Mouse (Mus musculus) myocyte (in vitro differentiated cells): Measurements from ENCODE around the gene Lrrc29. TPM values are rescaled to one million over a fixed set of nuclear protein-coding genes. Genes with fewer than 3 reads are reported as not detected.
A peak's percentile ranks its signal among the peaks of the same experiment; 100 is the strongest.

Experiments used
- H3K27me3 ChIP-seq: one replicate; pipeline ENCODE4 v1.6.1; 2011; ENCODE audit not compliant: control insufficient read depth, insufficient read depth, insufficient read length
- H3K36me3 ChIP-seq: one replicate; pipeline ENCODE4 v1.6.1; 2011; ENCODE audit not compliant: control insufficient read depth, insufficient read depth
- H3K4me2 ChIP-seq: one replicate; pipeline ENCODE4 v1.6.1; 2011; ENCODE audit warnings: low read depth, control low read depth
- H3K4me3 ChIP-seq: one replicate; pipeline ENCODE4 v1.5.1; 2011; ENCODE audit warnings: mild to moderate bottlenecking, control low read depth, moderate library complexity
- H3K79me2 ChIP-seq: one replicate; pipeline ENCODE4 v1.6.1; 2011; ENCODE audit not compliant: control insufficient read depth, insufficient read depth
- H3ac ChIP-seq: one replicate; pipeline ENCODE4 v1.6.1; 2011; ENCODE audit not compliant: control insufficient read depth, insufficient read length
- CEBPB ChIP-seq: IDR thresholded peaks from 2 replicates; pipeline ENCODE4 v1.6.1; 2011; ENCODE audit warnings: mild to moderate bottlenecking, moderate library complexity; ENCODE audit not compliant: poor library complexity, insufficient read depth, severe bottlenecking
- E2F4 ChIP-seq: IDR thresholded peaks from one replicate; pipeline ENCODE4 v1.6.1; 2011; ENCODE audit warnings: mild to moderate bottlenecking, control low read depth, moderate library complexity; ENCODE audit not compliant: insufficient read depth
- MAX ChIP-seq: IDR thresholded peaks from one replicate; pipeline ENCODE4 v1.6.1; 2011; ENCODE audit warnings: low read depth, mild to moderate bottlenecking, control low read depth
- MYOD1 ChIP-seq, 3 experiments: IDR thresholded peaks; one replicate each; pipeline ENCODE4 v1.6.1; 2011; ENCODE audit warnings: control low read depth in 2 of 3, low read depth in 2 of 3, mild to moderate bottlenecking in 2 of 3, moderate library complexity in 1 of 3; ENCODE audit not compliant: insufficient read length in 2 of 3, control insufficient read depth in 1 of 3
- MYOG ChIP-seq, 3 experiments: IDR thresholded peaks; one replicate each; pipeline ENCODE4 v1.6.1; 2011; ENCODE audit warnings: control low read depth in 2 of 3, low read depth in 2 of 3, mild to moderate bottlenecking in 2 of 3; ENCODE audit not compliant: insufficient read length in 2 of 3, control insufficient read depth in 1 of 3, insufficient read depth in 1 of 3
- POLR2A ChIP-seq: IDR thresholded peaks from one replicate; pipeline ENCODE4 v1.6.1; 2011; ENCODE audit warnings: low read depth, mild to moderate bottlenecking, control low read depth, moderate library complexity; ENCODE audit not compliant: insufficient read length
- POLR2AphosphoS2 ChIP-seq: IDR thresholded peaks from one replicate; pipeline ENCODE4 v1.6.1; 2011; ENCODE audit warnings: low read depth, control low read depth; ENCODE audit not compliant: insufficient read length
- REST ChIP-seq: IDR thresholded peaks from one replicate; pipeline ENCODE4 v1.6.1; 2011; ENCODE audit warnings: mild to moderate bottlenecking, control low read depth, moderate library complexity; ENCODE audit not compliant: insufficient read depth, insufficient read length
- SRF ChIP-seq: IDR thresholded peaks from one replicate; pipeline ENCODE4 v1.6.1; 2011; ENCODE audit warnings: low read depth; ENCODE audit not compliant: control insufficient read depth, insufficient read length
- TCF12 ChIP-seq: IDR thresholded peaks from one replicate; pipeline ENCODE4 v1.6.1; 2011; ENCODE audit warnings: mild to moderate bottlenecking, control low read depth; ENCODE audit not compliant: poor library complexity, insufficient read depth, severe bottlenecking
- TCF3 ChIP-seq: IDR thresholded peaks from one replicate; pipeline ENCODE4 v1.6.1; 2011; ENCODE audit warnings: low read depth, control low read depth; ENCODE audit not compliant: insufficient read length
- USF1 ChIP-seq: IDR thresholded peaks from one replicate; pipeline ENCODE4 v1.6.1; 2011; ENCODE audit warnings: low read depth, mild to moderate bottlenecking, control low read depth, moderate library complexity
- polyA plus RNA-seq: library from polyadenylated mRNA; unstranded; fragments of >200 nt; fragmentation: generic; extraction: Trizol; gene quantifications from one replicate; pipeline ENCODE4 v1.2.1, GENCODE M21; 2012; ENCODE audit warnings: missing spikeins

The Lrrc29 gene
- polyA plus RNA-seq, 1 experiment: 1.8 TPM

- H3K27me3 ChIP-seq: no peaks in the 10 kb centered on the region
- H3K4me3 ChIP-seq: no peak overlapping the region
- peaks cover 23% of the 10 kb centered on the region for H3K79me2 ChIP-seq
- no peak for TF ChIP-seq TCF3
- no peak for TF ChIP-seq REST
- TF ChIP-seq MAX: no peak
- no peak for TF ChIP-seq E2F4
- no peak for TF ChIP-seq MYOD1 (IDR thresholded peaks at IDR 0.05; ENCODE audit: control insufficient read depth in 1 of 3, insufficient read length in 2 of 3, low read depth in 2 of 3)
- TF ChIP-seq SRF: no peak
- TF ChIP-seq TCF12: no peak
- TF ChIP-seq USF1: no peak
- no peak for TF ChIP-seq POLR2A
- no peak for TF ChIP-seq POLR2AphosphoS2
- no peak for TF ChIP-seq CEBPB
- no peak for TF ChIP-seq MYOG (IDR thresholded peaks at IDR 0.05; ENCODE audit: control insufficient read depth in 1 of 3, insufficient read depth in 1 of 3, insufficient read length in 2 of 3, low read depth in 2 of 3)
- H3ac ChIP-seq: no peak overlapping the region
- H3K4me2 ChIP-seq: no peak overlapping the region
- peaks cover 4% of the 10 kb centered on the region for H3K36me3 ChIP-seq
Observed at GRCm38 (mm10) chr8:105285514-105285913, 40.6 kb downstream of the Lrrc29 start.

GRCm38 (mm10) chr8:105283074-105283473 lies 43.0 kb downstream of the Lrrc29 start:
- no peak overlapping the region for H3K4me2 ChIP-seq
- peaks cover 4% of the 10 kb centered on the region for H3K36me3 ChIP-seq
- TF ChIP-seq CEBPB: no peak
- TF ChIP-seq MAX: no peak
- TF ChIP-seq USF1: no peak
- peak; percentile 81 for TF ChIP-seq POLR2AphosphoS2
- no peak for TF ChIP-seq TCF12
- TF ChIP-seq E2F4: no peak
- TF ChIP-seq MYOG (IDR thresholded peaks at IDR 0.05; ENCODE audit: control insufficient read depth in 1 of 3, insufficient read depth in 1 of 3, insufficient read length in 2 of 3, low read depth in 2 of 3): no peak
- no peak for TF ChIP-seq MYOD1 (IDR thresholded peaks at IDR 0.05; ENCODE audit: control insufficient read depth in 1 of 3, insufficient read length in 2 of 3, low read depth in 2 of 3)
- H3K79me2 ChIP-seq: peaks cover 18% of the 10 kb centered on the region
- no peak overlapping the region for H3ac ChIP-seq
- no peak overlapping the region for H3K4me3 ChIP-seq
- no peaks in the 10 kb centered on the region for H3K27me3 ChIP-seq

GRCm38 (mm10) chr8:105282239-105282638 lies 43.8 kb downstream of the Lrrc29 start:
- Histone ChIP-seq H3K79me2 (peaks cover 10% of the 10 kb centered on the region), H3ac (no peak overlapping the region), H3K36me3 (peaks cover 4% of the 10 kb centered on the region), H3K4me2 (no peak overlapping the region), H3K4me3 (no peak overlapping the region), H3K27me3 (no peaks in the 10 kb centered on the region)
- TF ChIP-seq TCF3 (no peak), MAX (no peak), TCF12 (no peak), MYOD1 (IDR thresholded peaks at IDR 0.05; ENCODE audit: control insufficient read depth in 1 of 3, insufficient read length in 2 of 3, low read depth in 2 of 3) (no peak), POLR2AphosphoS2 (no peak), USF1 (no peak), POLR2A (no peak), REST (no peak), E2F4 (no peak), CEBPB (no peak), SRF (no peak), MYOG (IDR thresholded peaks at IDR 0.05; ENCODE audit: control insufficient read depth in 1 of 3, insufficient read depth in 1 of 3, insufficient read length in 2 of 3, low read depth in 2 of 3) (no peak)

DNA sequence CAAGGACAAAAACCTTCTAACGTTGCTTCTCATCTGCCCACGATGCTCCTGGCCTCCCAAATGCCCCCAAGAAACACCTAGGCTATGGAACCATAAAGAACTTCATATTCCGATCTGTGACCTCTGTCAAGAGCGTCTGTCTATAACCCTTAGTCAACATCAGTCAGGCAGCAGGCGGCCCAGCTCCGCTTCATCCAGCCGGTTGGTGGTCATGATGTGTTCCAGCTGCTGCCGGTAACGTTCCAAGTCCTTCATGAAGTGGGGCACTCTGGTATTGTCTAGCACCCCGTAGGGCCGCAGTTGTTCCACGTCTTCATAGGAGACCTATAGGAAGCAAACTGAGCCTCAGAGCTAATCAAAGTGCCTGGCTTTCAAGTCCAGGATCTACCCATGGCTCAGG lies 44.3 kb downstream of the Lrrc29 start:
- H3ac ChIP-seq: no peak overlapping the region
- H3K4me3 ChIP-seq: no peak overlapping the region
- peaks cover 4% of the 10 kb centered on the region for H3K36me3 ChIP-seq
- peaks cover 9% of the 10 kb centered on the region for H3K79me2 ChIP-seq
- no peak for TF ChIP-seq TCF12
- TF ChIP-seq POLR2AphosphoS2: peak; percentile 19
- no peaks in the 10 kb centered on the region for H3K27me3 ChIP-seq
- H3K4me2 ChIP-seq: no peak overlapping the region

GRCm38 (mm10) chr8:105280567-105280966 lies 45.5 kb downstream of the Lrrc29 start:
- Histone ChIP-seq H3K27me3 (no peaks in the 10 kb centered on the region), H3K36me3 (peaks cover 4% of the 10 kb centered on the region), H3K4me3 (no peak overlapping the region), H3K4me2 (peak overlapping the region; percentile 18), H3ac (no peak overlapping the region), H3K79me2 (no peaks in the 10 kb centered on the region)
- TF ChIP-seq POLR2AphosphoS2 (no peak), MAX (no peak), MYOD1 (IDR thresholded peaks at IDR 0.05; ENCODE audit: control insufficient read depth in 1 of 3, insufficient read length in 2 of 3, low read depth in 2 of 3) (peak in 2 of 3 experiments; percentile 78), MYOG (IDR thresholded peaks at IDR 0.05; ENCODE audit: control insufficient read depth in 1 of 3, insufficient read depth in 1 of 3, insufficient read length in 2 of 3, low read depth in 2 of 3) (peak; percentile 4 to 91 (median 72)), TCF12 (peak; percentile 37), USF1 (no peak), REST (no peak), TCF3 (no peak), SRF (no peak)
